Mouse (Mus musculus) hindbrain, embryonic 14.5 days (tissue): ENCODE measurements around the gene Bicdl1. TPM values are rescaled to one million over a fixed set of nuclear protein-coding genes. Genes with fewer than 3 reads are reported as not detected.

ENCODE experiments used
- ATAC-seq: fragments of 200-750 bp; cut with Nextera tagmentation; 2 replicates; pipeline ENCODE4 v1.8.0; 2017; ENCODE audit warnings: moderate number of reproducible peaks, mild to moderate bottlenecking, moderate TSS enrichment, moderate library complexity; ENCODE audit not compliant: low FRiP score
- DNase-seq: peaks from one replicate; pipeline ENCODE4 v3.0.0-alpha.2; 2015; ENCODE audit warnings: low spot score
- H3K27ac ChIP-seq: fragments of 300-500 bp; sonication (generic); 2 replicates; pipeline ENCODE4 v1.5.1; 2014; ENCODE audit warnings: mild to moderate bottlenecking, moderate library complexity
- H3K27me3 ChIP-seq: fragments of 300-500 bp; sonication (generic); 2 replicates; pipeline ENCODE4 v1.6.1; 2014; ENCODE audit warnings: mild to moderate bottlenecking, low read length, mixed read lengths; ENCODE audit not compliant: control insufficient read depth, insufficient read depth
- H3K36me3 ChIP-seq: fragments of 300-500 bp; sonication (generic); replicated peaks from 2 replicates; pipeline ENCODE4 v1.6.1; 2014; ENCODE audit not compliant: control insufficient read depth, insufficient read depth
- H3K4me1 ChIP-seq: fragments of 300-500 bp; sonication (generic); replicated peaks from 2 replicates; pipeline ENCODE4 v1.6.1; 2014; ENCODE audit warnings: antibody characterized with exemption, low read length, mixed read lengths; ENCODE audit not compliant: control insufficient read depth, insufficient read depth
- H3K4me2 ChIP-seq: fragments of 300-500 bp; sonication (generic); replicated peaks from 2 replicates; pipeline ENCODE4 v1.6.1; 2014; ENCODE audit warnings: mild to moderate bottlenecking, moderate library complexity
- H3K4me3 ChIP-seq: fragments of 300-500 bp; sonication (generic); replicated peaks from 2 replicates; pipeline ENCODE4 v1.5.1; 2014; ENCODE audit warnings: mild to moderate bottlenecking, low read length
- H3K9ac ChIP-seq: fragments of 300-500 bp; sonication (generic); 2 replicates; pipeline ENCODE4 v1.6.1; 2014
- H3K9me3 ChIP-seq: fragments of 300-500 bp; sonication (generic); 2 replicates; pipeline ENCODE4 v1.6.1; 2016; ENCODE audit warnings: low read length; ENCODE audit not compliant: control insufficient read depth
- WGBS: fragments of 180-500 bp; shearing (Covaris S2); extraction: QIAGEN DNeasy Blood & Tissue Kit; methylation state at CpG from one replicate; pipeline ENCODE4 v1.1.7; 2014; 5-methylcytosine and 5-hydroxymethylcytosine counted together
- microRNA-seq: library from miRNA; unstranded; fragments of <30 nt; microRNA quantifications from one replicate; pipeline ENCODE4, GENCODE M21; 2016
- polyA plus RNA-seq: library from polyadenylated mRNA; unstranded; fragments of >200 nt; fragmentation: Nextera tagmentation; extraction: Ambion mirVana; gene quantifications from 2 replicates; pipeline ENCODE4 v1.2.1, GENCODE M21; 2014

The Bicdl1 gene
- polyA plus RNA-seq, 1 experiment from 2014 or later = 36.2 TPM

DNA sequence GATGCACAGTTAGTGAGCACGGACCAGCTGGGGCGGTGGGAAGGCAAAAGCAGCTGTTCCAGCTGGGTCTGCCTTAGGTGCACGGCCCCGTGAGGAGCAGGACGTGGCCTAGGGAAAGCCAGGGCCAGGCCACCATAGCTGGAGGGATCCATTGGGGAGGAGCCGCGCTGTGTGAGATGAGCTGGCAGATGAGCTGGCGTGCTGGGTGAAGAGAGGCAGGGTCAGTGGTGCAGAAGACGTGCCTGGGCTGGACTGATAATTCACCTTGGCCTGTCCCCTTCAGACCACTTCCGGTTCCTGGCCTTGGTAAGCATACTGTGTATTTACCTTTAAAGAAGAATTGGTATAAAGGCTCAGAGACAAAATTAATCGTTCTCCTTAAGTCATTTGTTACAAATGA lies 119.9 kb downstream of the Bicdl1 start:
- Histone ChIP-seq H3K9ac (no peak overlapping the region), H3K4me1 (no peaks in the 10 kb centered on the region), H3K27me3 (no peaks in the 10 kb centered on the region), H3K36me3 (peaks cover 99% of the 10 kb centered on the region), H3K9me3 (no peaks in the 10 kb centered on the region), H3K27ac (no peak overlapping the region), H3K4me3 (no peak overlapping the region), H3K4me2 (no peak overlapping the region)
- ATAC-seq (no peak), DNase-seq (no peak)
- WGBS = 94% methylated on average over 11 of the region's 11 CpGs

DNA sequence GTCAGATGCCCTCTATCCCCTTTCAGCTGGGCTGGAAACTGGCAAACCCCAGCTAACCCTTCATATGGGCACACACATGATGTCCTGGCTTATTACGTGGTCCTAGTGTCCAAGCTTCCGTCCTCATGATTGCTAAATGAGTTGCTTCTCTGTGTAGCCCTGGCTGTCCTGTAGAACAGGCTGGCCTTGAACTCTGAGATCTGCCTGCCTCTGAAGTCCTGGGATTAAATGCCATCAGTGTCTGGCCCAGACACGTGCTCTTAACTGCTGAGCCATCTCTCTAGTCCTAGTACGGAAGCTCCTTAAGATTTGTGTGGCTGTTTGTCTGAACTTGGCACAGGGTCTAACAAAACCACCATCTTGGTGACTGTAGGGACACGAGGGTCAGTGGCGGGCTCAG lies 127.9 kb downstream of the Bicdl1 start:
- no peak overlapping the region for H3K9ac ChIP-seq
- no peaks in the 10 kb centered on the region for H3K9me3 ChIP-seq
- no peak overlapping the region for H3K27ac ChIP-seq
- ATAC-seq (no peak), DNase-seq (no peak)
- H3K4me3 ChIP-seq = no peak overlapping the region
- 96% methylated on average over 6 of the region's 6 CpGs for WGBS
- H3K27me3 ChIP-seq = no peaks in the 10 kb centered on the region
- H3K36me3 ChIP-seq = peaks cover 98% of the 10 kb centered on the region
- H3K4me2 ChIP-seq = no peak overlapping the region
- no peaks in the 10 kb centered on the region for H3K4me1 ChIP-seq

Small RNAs within 50 kb of the gene (microRNA-seq; reads per million reads assigned to microRNA genes)
- not detected for gene Mir7030

Other genes with a start within 250 kb of the Bicdl1 start
- 19.1 and 20.3 TPM in 2 replicates for gene Sirt4, start 246.9 kb downstream of the Bicdl1 start, polyA plus RNA-seq
- gene Pxn, start 224.9 kb downstream of the Bicdl1 start, polyA plus RNA-seq = 11.3 and 12.2 TPM in 2 replicates
- 952 and 1,000 TPM in 2 replicates for gene Rplp0, start 172.2 kb downstream of the Bicdl1 start, polyA plus RNA-seq
- gene Gcn1l1, start 166.4 kb downstream of the Bicdl1 start, polyA plus RNA-seq = 40.5 and 45.2 TPM in 2 replicates
- 23.3 and 27.7 TPM in 2 replicates for gene Rab35, start 99.7 kb downstream of the Bicdl1 start, polyA plus RNA-seq
- gene Cit, start 113.7 kb upstream of the Bicdl1 start, polyA plus RNA-seq = 27.0 and 27.5 TPM in 2 replicates